Mouse (Mus musculus) heart, embryonic 14.5 days (tissue): ENCODE results near the gene Hist2h2aa2. TPM values are rescaled to one million over a fixed set of nuclear protein-coding genes. Genes with fewer than 3 reads are reported as not detected.
"Not testable (repeated sequence)": the region's sequence is repeated elsewhere in the genome, so short reads cannot be mapped to it uniquely, and the experiment has no call there.

ENCODE experiments used
- ATAC-seq: fragments of 200-750 bp; cut with Nextera tagmentation; 2 replicates; pipeline ENCODE4 v1.8.0; 2017; ENCODE audit warnings: low read depth, moderate TSS enrichment; ENCODE audit not compliant: insufficient number of reproducible peaks, insufficient read depth, low FRiP score
- H3K27ac ChIP-seq, 2 experiments: fragments of 200-500 bp in 1 of 2; fragments of 300-500 bp in 1 of 2; sonication (generic) in 1 of 2; replicated peaks in 1 of 2; 2 replicates each; pipeline ENCODE4 v1.5.1; 2012 to 2014; ENCODE audit warnings: low read depth in 2 of 2, low read length in 2 of 2, control low read depth in 1 of 2, mild to moderate bottlenecking in 1 of 2, mixed read lengths in 1 of 2; ENCODE audit not compliant: control insufficient read depth in 1 of 2, insufficient read depth in 1 of 2
- H3K27me3 ChIP-seq: fragments of 300-500 bp; sonication (generic); 2 replicates; pipeline ENCODE4 v1.6.1; 2014; ENCODE audit warnings: mild to moderate bottlenecking, low read length, control low read depth; ENCODE audit not compliant: control insufficient read depth, insufficient read depth
- H3K36me3 ChIP-seq: fragments of 300-500 bp; sonication (generic); 2 replicates; pipeline ENCODE4 v1.6.1; 2014; ENCODE audit warnings: mild to moderate bottlenecking, control low read depth, low read length, mixed read lengths; ENCODE audit not compliant: control insufficient read depth, insufficient read depth
- H3K4me1 ChIP-seq, 2 experiments: fragments of 200-500 bp in 1 of 2; fragments of 300-500 bp in 1 of 2; sonication (generic) in 1 of 2; 2 replicates each; pipeline ENCODE4 v1.6.1; 2012 to 2014; ENCODE audit warnings: low read length in 2 of 2, control low read depth in 1 of 2, mixed read lengths in 1 of 2; ENCODE audit not compliant: control insufficient read depth in 2 of 2, insufficient read depth in 2 of 2
- H3K4me2 ChIP-seq: fragments of 300-500 bp; sonication (generic); 2 replicates; pipeline ENCODE4 v1.6.1; 2014; ENCODE audit warnings: mild to moderate bottlenecking, low read length
- H3K4me3 ChIP-seq, 2 experiments: fragments of 200-500 bp in 1 of 2; fragments of 300-500 bp in 1 of 2; sonication (generic) in 1 of 2; 2 replicates each; pipeline ENCODE4 v1.5.1; 2012 to 2014; ENCODE audit warnings: low read length in 2 of 2, mild to moderate bottlenecking in 2 of 2, control low read depth in 1 of 2, low read depth in 1 of 2, moderate library complexity in 1 of 2; ENCODE audit not compliant: control insufficient read depth in 1 of 2, insufficient read depth in 1 of 2
- H3K9ac ChIP-seq: fragments of 300-500 bp; sonication (generic); 2 replicates; pipeline ENCODE4 v1.6.1; 2014; ENCODE audit warnings: mild to moderate bottlenecking, low read length
- H3K9me3 ChIP-seq: fragments of 300-500 bp; sonication (generic); 2 replicates; pipeline ENCODE4 v1.6.1; 2016; ENCODE audit warnings: low read length, control low read depth; ENCODE audit not compliant: control insufficient read depth
- WGBS: fragments of 180-500 bp; shearing (Covaris S2); extraction: QIAGEN DNeasy Blood & Tissue Kit; methylation state at CpG from one replicate; pipeline ENCODE4 v1.1.7; 2014; 5-methylcytosine and 5-hydroxymethylcytosine counted together
- polyA plus RNA-seq: library from polyadenylated mRNA; unstranded; fragments of >200 nt; fragmentation: Nextera tagmentation; extraction: Ambion mirVana; gene quantifications from 2 replicates; pipeline ENCODE4 v1.2.1, GENCODE M21; 2014

The Hist2h2aa2 gene
- polyA plus RNA-seq, 1 experiment from 2014 or later = 34.6 TPM

GRCm38 (mm10) chr3:96273591-96274465 lies 33.8 kb upstream of the Hist2h2aa2 start:
- no peak for ATAC-seq
- Histone ChIP-seq H3K9me3 (no peaks in the 10 kb centered on the region), H3K27ac (no peak overlapping the region), H3K36me3 (no peaks in the 10 kb centered on the region), H3K4me3 (no peak overlapping the region), H3K27me3 (no peaks in the 10 kb centered on the region), H3K9ac (no peak overlapping the region), H3K4me2 (no peak overlapping the region), H3K4me1 (peaks cover 0 to 5% of the 10 kb centered on the region in 2 experiments; a peak in 3 of 4 replicates)
- WGBS = 77% methylated on average over 17 of the region's 17 CpGs

GRCm38 (mm10) chr3:96269511-96270474 lies 29.7 kb upstream of the Hist2h2aa2 start, which contains the start of gene Hist2h2bb:
Hist2h2bb (plus strand) TSS chr3:96269752.
- peak; percentile 93 for ATAC-seq
- Histone ChIP-seq H3K27ac (peak within 1 kb of the TSS; percentile 87 to 95), H3K9me3 (no peaks in the 10 kb centered on the region), H3K36me3 (no peaks in the 10 kb centered on the region), H3K4me2 (peak within 1 kb of the TSS; percentile 95), H3K27me3 (no peaks in the 10 kb centered on the region), H3K4me1 (peaks cover 2 to 5% of the 10 kb centered on the region in 2 experiments; a peak in 3 of 4 replicates), H3K4me3 (peak within 1 kb of the TSS; percentile 49 to 53), H3K9ac (peak within 1 kb of the TSS; percentile 83)
- under 1% methylated on average over 45 of the region's 45 CpGs for WGBS

- 0 out of 2 replicates have a peak, but pooled peaks have one; percentile 11 for ATAC-seq
- Histone ChIP-seq H3K4me3 (peak overlapping the region; percentile 49 to 53), H3K4me1 (peaks cover 7 to 13% of the 10 kb centered on the region in 2 experiments), H3K4me2 (peak overlapping the region; percentile 95), H3K27ac (peak overlapping the region; percentile 87 to 95), H3K9ac (peak overlapping the region; percentile 79)
- H3K27me3 ChIP-seq, H3K9me3 ChIP-seq, H3K36me3 ChIP-seq: not testable (repeated sequence)
- WGBS = 2% methylated on average over 9 of the region's 44 CpGs
These were observed 28.8 kb upstream of the Hist2h2aa2 start for GRCm38 (mm10) chr3:96268776-96269378.

- Histone ChIP-seq H3K4me2 (peak within 1 kb of the TSS; percentile 95), H3K9ac (peak within 1 kb of the TSS; percentile 79), H3K9me3 (no peaks in the 10 kb centered on the region), H3K4me3 (peak within 1 kb of the TSS; percentile 49 to 53), H3K4me1 (peaks cover 10 to 13% of the 10 kb centered on the region in 2 experiments), H3K27me3 (no peaks in the 10 kb centered on the region), H3K27ac (peak within 1 kb of the TSS; percentile 87 to 95), H3K36me3 (no peaks in the 10 kb centered on the region)
- WGBS = 28% methylated on average over 28 of the region's 30 CpGs
- peak; percentile 60 for ATAC-seq
These were observed 28.1 kb upstream of the Hist2h2aa2 start, which contains the start of gene Hist2h3b for GRCm38 (mm10) chr3:96268051-96268775. Hist2h3b (plus strand) TSS chr3:96268654.

GRCm38 (mm10) chr3:96267541-96267940 lies 27.5 kb upstream of the Hist2h2aa2 start:
- peak overlapping the region; percentile 95; the same call in 1 of the 2 replicates for H3K4me2 ChIP-seq
- no peak overlapping the region for H3K9ac ChIP-seq
- no peaks in the 10 kb centered on the region for H3K27me3 ChIP-seq
- H3K27ac ChIP-seq = peak overlapping the region in 1 of 2 experiments; percentile 87; a peak in 2 of 4 replicates
- H3K9me3 ChIP-seq = no peaks in the 10 kb centered on the region
- H3K36me3 ChIP-seq = no peaks in the 10 kb centered on the region
- H3K4me3 ChIP-seq = no peak overlapping the region
- no peak for ATAC-seq
- WGBS = 80% methylated on average over 4 of the region's 4 CpGs
- peaks cover 10 to 13% of the 10 kb centered on the region in 2 experiments for H3K4me1 ChIP-seq

- 59% methylated on average over 8 of the region's 8 CpGs for WGBS
These were observed 26.1 kb upstream of the Hist2h2aa2 start for GRCm38 (mm10) chr3:96266132-96266710.

More at GRCm38 (mm10) chr3:96266132-96266710, 26.1 kb upstream of the Hist2h2aa2 start:
- H3K9me3 ChIP-seq = no peaks in the 10 kb centered on the region
- peaks cover 15 to 19% of the 10 kb centered on the region in 2 experiments for H3K4me1 ChIP-seq
- no peak overlapping the region for H3K4me2 ChIP-seq
- H3K36me3 ChIP-seq = no peaks in the 10 kb centered on the region
- no peaks in the 10 kb centered on the region for H3K27me3 ChIP-seq
- no peak overlapping the region for H3K9ac ChIP-seq
- ATAC-seq = no peak
- H3K27ac ChIP-seq = no peak overlapping the region
- H3K4me3 ChIP-seq = no peak overlapping the region
